Mouse (Mus musculus) kidney, adult 2 months (tissue): ENCODE data around the gene Hsd3b7.

ENCODE experiments used
- CTCF ChIP-seq: fragments of 200-500 bp; conservative IDR thresholded peaks from 2 replicates; pipeline ENCODE4 v1.5.1; 2011; ENCODE audit warnings: low read depth, mild to moderate bottlenecking, control low read depth, low read length, moderate library complexity, mixed read lengths; ENCODE audit not compliant: insufficient read depth, insufficient read length
- POLR2A ChIP-seq: fragments of 200-500 bp; IDR thresholded peaks from one replicate; pipeline ENCODE4 v1.6.1; 2011; ENCODE audit warnings: low read depth, low read length, control low read depth

DNA sequence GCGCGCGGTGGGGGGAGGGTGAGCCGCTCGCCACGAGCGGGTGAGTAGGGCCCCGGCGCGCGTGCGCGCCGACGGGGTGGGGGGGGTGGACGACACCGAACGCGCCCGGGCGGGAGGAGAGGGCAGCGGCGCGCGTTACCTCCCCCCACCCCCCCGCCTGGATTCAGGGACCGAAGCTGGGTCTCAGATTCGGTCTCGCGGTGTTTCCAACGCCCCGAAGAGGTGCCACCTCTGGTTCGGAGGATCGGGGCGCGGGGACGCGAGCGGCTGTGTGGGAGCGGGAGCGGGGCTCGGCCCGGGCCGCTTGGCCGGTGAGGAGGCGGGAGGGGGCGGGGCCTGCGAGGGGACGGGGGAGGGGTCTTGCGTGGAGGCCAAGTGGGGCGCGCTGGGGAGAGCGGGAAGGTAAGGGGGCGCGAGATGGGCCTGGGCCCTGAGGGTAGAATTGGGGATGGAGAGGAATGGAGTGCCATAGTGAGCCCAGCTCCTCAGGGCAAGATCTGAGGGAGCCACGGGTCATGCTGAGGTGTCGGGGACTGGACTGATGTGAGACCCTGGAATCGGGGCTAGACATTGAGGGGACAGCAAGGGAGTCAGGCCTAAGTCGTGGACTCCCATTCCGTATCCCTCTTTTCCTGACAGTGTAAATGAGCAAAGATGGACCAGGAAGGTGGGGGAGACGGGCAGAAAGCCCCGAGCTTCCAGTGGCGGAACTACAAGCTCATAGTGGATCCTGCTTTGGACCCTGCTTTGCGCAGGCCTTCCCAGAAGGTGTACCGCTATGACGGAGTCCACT, 22.7 kb upstream of the Hsd3b7 start:
- TF ChIP-seq CTCF (no peak), POLR2A (no peak)
